Mouse (Mus musculus): ENCODE results near the gene Olfr535.

DNA sequence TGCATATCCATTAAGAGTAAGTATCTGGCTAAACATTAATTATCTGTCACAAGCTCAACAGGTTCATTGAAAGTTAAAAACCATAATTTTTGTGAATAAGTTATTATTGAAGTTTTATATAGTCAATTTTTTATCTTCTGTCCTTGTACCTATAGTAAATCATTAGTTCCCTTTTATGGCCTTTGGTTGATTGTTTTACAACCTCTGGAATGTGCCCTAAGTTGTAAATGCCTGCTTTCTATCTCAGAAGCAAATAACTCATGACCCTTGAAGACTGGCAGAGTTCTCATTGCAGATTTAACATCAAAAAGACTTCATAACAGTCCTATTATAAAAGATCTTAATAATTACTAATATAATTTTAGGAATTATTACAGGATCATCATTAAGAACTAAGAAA is 10.7 kb downstream of the Olfr535 start:
- TF ChIP-seq POLR2A (IDR thresholded peaks at IDR 0.05; ENCODE audit: low read depth, low read length) (no peak), CTCF (IDR thresholded peaks at IDR 0.05; ENCODE audit: extremely low read depth, insufficient read depth, insufficient read length, insufficient replicate concordance) (no peak)
